Mouse (Mus musculus) heart, adult 2 months (tissue): ENCODE measurements around the gene Cp.

Experiments
- CTCF ChIP-seq: fragments of 200-600 bp; IDR thresholded peaks from 2 replicates; pipeline ENCODE4 v1.8.1; 2022; ENCODE audit warnings: antibody characterized with exemption, mild to moderate bottlenecking, moderate library complexity
- EP300 ChIP-seq: fragments of 200-500 bp; IDR thresholded peaks from 2 replicates; pipeline ENCODE4 v1.6.1; 2011; ENCODE audit warnings: low read depth, low read length, control low read depth; ENCODE audit not compliant: insufficient read depth
- POLR2A ChIP-seq: fragments of 200-500 bp; IDR thresholded peaks from 2 replicates; pipeline ENCODE4 v1.6.1; 2011; ENCODE audit warnings: mild to moderate bottlenecking, low read depth, low read length, control low read depth; ENCODE audit not compliant: insufficient read depth

- no peak for TF ChIP-seq CTCF
- TF ChIP-seq POLR2A: no peak
- no peak for TF ChIP-seq EP300
Measured at GRCm38 (mm10) chr3:20023832-20024231, 67.0 kb downstream of the Cp start.
